Mouse (Mus musculus): ENCODE data around the gene Aoah.

Gene Aoah

DNA sequence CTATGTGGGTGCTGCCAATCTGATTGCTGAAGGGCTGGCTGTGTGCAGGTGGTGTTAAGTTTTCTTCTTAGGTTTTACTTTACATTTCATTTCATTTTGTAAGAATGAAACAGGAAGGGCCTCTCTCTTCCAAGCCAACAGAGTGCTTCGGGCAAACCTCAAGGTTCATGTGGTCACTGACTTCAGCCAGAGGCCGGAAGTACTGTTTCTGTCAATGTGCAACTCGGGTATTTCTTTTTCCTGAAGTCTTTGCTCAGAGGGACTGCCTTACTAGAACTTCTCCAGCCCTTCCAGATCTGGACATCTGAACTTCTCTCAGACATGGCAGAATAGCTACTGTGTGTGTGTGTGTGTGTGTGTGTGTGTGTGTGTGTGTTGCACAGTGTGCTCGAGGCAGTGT, at the start of gene Aoah:
Aoah (plus strand) TSS at position 213 of the 400 bp plus-strand sequence.
- no peak for DNase-seq (ENCODE audit: low read depth)

DNA sequence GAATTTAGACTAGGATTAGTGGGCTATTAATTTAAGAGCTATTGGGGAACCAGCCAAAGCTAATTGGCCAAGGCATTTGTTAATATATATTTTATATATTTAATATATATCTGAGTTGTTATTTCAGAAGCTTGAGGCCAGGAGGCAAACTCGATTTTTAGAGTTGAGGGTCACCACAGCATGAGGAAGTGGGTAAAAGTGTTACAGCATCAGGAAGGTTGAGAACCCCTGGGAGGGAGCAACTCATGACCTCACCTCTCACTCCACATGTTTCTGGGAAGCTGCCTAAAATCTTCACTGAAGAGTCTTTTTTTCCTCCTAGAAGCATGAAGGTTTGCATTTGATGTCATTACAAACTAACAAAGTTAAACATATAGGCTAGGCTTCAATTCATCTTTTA, 39.1 kb upstream of the Aoah start:
- no peak for DNase-seq (ENCODE audit: low read depth)

DNA sequence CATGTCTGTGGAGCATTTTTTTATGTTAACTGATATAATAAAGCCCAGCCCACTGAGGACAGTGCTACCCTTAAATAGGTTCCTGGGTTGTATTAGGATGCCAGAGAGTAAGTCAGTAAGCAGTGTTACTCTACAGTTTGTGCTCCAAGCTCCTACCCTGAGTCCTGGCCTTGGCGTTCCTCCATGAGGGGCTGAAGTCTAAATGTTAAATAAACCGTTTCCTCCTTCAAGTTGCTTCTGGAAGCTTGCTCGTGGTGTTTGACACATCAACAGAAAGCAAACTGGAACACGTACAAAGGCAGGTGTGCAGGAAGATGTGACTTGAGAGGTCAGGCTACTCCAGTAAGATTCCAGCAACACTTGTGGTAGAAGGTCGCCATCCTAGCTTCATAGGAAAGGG, 10.3 kb upstream of the Aoah start:
- no peak for DNase-seq (ENCODE audit: low read depth)

DNA sequence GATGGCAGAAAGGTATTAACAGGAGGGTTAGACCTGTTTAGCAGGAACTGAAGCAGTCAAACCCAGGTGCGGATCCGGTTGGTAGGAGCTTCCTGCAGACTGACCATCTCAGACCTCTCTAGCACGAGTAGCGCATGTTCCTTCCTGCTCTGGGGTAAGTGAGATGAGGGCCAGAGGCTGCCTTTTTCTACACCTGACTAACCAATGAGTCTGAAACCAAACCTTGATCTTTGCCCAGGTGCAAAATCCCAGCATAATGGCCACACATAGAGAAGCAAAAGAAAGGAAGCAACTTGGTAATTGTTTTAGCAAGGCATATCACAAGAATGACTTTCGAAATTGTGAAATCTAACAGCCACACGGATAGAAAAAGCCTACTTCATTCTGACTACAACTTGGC, 9.9 kb upstream of the Aoah start:
- DNase-seq (ENCODE audit: low read depth): no peak

DNA sequence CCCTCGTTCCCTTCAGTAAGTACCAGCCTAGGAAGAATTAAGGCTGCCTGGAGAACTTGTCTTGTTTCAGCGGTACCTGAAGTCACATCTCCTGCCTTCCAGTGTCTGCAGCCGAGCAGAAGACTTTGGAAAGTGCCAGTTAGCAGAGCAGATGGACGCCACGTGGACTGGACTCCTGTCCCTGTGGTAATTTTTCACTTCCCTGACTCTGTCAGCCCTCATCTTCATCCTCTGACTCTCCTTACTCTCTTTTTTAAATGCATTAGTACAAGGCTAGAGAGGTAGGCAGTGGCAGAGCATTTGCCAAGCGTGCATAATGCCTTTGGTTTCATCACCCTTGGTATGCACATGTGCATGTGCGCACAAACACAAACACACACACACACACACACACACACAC, 8.0 kb upstream of the Aoah start:
- DNase-seq (ENCODE audit: low read depth): no peak

DNA sequence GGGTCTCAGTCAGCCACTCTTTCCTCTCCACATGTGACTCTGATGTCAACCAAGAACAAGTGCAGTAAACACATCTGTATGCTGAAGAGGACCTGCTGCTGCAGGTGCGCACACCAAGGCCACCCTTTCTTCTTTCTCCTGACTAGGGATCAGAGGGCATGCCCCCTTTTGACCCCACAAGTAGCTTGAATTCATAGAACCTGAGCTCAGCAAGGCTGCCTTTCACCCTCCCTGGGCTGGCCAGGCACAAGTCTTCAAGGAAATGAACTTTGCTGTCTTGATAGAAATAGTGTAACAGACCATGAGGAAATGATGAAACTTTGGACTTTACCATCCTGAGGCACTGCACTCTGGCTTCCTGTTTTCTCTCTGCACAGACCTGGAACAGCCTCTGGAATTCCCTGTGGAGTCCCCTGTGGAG, 7.1 kb upstream of the Aoah start:
- DNase-seq (ENCODE audit: low read depth): no peak

DNA sequence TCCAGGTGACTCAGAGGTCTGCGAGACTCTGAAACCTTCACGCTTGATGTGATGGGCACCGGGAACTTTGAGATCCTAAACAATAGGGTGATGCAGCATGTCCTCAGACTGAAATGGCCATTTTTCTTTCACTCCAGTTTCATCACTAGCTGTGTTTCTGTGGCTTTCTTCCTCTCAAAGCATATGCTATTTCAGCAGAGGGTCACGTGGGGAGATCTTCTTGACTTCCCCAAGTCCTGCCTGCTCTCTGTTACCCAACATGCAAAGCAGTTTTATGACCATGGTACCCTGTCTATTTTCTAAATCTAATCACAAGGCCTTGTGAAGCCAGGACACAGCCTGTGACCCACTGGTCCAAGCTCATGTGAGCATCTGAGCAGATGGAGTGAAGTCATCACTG, 6.0 kb upstream of the Aoah start:
- DNase-seq (ENCODE audit: low read depth): no peak

DNA sequence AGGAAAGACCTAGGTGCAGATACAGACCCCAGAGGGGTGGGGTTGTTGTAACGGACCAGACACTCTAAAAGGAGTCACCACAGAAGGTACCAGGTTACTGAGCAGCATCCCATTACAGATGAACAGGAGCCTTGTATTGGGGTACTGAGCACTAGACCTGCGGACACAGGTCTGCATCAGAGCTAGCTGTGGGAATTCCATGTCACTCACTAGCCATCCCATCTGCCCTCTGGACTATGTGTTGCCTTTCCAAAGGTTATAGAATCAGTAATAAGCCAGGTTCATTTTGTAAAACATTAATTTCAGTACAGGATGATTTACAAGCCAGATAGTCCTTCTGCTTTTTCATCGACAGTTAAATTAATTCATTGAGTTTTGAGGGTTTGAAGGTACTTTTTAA, 2.7 kb downstream of the Aoah start:
- DNase-seq (ENCODE audit: low read depth): no peak

DNA sequence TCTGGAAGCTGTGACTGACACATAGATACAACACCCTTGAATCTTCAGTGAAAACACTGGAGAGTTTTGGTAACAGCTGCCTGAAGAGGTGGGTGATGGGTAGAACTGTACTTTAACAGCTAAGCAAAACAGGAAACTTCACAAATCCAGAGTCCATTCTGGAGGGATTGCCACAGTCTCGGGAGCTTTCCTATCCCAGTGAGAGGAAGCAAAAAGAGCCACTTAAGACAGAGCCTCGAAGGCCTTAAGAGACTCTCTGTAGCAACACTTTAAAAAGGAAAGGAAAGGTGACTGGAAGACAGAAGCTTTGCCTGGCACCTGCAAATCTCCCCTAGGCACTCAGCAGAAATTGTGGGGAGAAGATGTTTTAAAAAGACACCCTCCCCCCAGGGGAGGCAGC, 4.6 kb downstream of the Aoah start:
- DNase-seq (ENCODE audit: low read depth): no peak

DNA sequence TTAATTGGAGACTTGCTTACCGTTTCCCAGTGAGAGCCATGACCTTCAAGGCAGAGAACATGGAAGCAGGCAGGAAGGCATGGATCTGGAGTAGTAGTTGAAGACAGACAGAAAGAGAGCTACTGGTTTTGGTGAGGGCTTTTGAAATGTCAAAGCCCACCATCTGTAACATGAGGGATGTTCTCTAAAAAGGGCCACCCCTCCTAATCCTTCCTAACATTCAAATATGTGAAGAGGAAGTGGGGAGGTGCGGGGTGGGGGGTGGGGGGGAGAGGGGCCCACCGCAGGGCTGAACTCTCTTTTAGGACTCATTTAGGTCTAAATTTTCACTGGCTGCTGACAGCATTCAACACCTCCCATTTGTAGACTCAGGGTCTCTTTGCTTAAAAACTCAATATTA, 5.9 kb downstream of the Aoah start:
- no peak for DNase-seq (ENCODE audit: low read depth)

DNA sequence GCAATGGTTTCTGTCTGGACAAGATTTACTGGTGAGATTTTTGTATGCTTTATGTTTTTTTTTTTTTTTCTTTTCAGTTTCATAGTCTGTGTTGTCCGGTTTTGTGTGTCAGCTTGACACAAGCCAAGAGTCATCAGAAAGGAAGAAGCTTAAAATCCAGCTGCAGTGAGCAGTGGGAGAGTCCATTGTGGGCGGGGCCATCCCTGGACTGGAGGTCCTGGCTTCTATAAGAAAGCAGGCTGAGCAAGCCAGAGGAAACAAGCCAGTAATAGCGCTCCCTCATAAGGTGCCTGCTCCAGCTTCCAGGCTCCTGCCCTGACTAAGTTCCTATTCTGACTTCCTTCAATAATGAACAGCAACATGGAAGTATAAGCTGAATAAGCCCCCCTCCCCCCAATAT, 6.7 kb downstream of the Aoah start:
- no peak for DNase-seq (ENCODE audit: low read depth)

DNA sequence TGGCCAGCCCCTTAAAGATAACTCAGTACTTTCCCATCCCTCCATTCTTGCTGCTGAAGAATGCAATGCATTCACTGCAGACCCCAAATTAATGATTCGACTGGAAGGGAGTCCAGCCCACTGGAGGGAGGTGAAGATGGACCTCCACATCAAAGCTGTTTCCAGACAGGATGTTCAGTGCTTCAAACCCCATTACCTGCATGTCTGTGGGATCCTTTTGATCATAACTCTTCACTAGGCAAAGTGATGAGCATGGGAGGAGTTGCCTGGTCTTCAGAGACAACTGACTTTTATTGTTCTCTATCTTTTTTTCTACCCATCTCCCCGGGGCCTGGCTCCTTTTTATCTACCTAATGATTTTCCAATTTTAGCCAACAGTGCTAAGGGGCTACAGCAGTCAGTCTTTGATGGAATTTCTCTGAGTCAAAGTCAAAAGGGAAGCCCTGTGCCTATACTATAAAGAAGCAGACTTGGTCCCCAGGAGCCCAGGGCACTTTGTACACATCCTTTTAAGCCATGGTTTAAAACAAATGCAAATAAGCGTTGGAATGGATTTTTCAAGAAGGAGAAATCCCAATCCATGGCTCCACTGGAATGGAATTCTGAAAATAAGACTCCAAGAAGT, 18.0 kb downstream of the Aoah start:
- no peak for DNase-seq (ENCODE audit: low read depth)

DNA sequence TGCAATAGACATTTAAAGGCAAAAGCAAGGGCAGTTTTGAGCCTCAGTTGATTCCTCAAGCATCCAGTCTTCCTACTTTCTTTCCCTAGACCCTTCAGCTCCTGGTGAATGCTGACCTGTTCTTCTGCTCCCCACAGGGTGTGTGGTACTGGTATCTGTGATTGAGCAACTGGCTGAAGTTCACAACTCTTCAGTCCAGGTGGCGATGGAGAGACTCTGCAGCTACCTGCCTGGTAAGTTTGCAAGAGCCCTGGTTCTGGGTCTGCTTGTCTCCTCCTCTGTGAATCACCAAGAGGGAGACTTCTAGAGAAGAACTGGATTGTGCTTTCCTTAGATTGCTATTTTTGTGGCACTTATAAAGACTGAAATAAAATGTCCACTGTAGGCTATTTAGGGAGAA, 22.5 kb downstream of the Aoah start:
- no peak for DNase-seq (ENCODE audit: low read depth)

DNA sequence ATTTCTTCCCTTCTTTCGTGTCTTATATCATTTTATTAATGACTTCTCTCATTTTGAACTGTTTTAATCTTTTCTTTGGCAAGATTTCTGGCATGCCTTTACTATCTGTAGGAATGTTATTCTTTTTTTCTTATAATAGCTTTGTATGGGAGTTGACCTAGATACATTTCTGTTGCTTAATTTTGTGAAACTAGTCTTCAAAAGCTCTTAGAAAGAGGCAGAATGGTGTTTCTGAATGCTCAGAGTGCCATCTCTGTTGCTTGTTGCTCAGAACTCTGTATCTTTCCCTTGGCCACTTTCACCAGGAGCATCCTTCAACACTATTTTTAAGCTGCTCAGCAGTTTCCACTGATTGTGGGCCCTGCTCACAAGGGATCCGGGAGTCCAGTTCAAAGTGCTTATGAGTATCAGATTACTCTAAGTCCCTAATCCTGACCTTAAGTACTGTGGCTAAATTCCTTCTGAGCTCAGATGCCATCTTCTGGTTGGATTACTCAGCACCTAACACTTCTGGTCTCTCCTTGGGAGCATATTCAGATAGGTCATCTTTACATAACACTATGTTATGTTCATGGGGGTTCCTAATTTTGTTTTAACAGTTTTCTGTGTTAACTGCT, 26.9 kb downstream of the Aoah start:
- DNase-seq (ENCODE audit: low read depth): no peak

DNA sequence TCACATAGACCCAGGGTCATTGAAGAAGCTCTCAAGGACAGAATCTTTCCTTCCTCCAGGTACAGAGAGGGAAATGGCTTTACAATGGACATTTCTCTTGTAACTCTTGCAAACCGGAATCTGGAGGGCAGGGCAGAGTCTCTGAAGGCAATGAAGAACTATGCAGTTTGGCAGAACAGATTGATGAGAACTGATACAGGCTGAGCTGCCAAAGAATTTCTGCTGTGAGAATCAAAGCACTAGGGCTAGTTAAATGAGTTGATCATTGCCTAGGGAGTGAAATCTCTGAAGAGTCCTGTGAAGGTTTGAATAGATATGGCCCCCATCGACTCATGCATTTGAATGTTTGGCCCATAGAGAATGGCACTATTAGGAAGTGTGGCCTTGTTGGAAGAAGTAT, 34.8 kb downstream of the Aoah start:
- no peak for DNase-seq (ENCODE audit: low read depth)

DNA sequence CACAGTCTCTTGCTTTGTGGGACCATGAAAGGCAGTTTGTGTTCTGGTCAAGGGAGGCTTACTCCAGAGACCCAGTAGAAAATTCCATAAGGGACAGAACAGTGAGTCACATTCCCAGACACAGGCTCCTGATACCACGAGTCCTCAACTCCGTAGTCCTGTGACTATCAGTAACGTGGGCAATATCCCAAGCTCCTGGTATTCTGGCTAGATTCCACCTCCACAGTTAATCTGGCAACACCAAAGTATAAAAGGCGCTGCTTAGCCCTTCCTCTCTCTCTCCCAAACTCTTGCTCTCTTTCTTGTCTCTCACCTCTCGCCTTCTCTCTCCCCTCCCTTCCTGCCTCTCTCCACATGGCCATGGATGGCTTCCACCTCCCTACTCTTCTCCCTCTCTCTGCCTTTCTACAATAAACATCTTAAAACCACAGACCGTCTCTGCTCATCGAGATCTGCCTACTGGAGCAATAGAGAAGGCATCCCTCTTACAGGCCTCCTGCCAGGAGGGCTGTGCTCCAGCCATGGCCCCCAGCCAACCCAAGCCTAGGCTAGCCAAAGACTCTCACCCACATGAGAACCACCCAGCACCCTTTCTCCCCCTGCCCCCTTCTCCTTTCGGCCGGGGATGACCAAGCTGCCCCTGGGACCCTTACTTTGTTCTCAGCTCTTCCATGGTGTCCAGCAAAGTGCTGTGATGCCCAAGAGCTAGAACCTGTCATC, 35.4 kb downstream of the Aoah start:
- no peak for DNase-seq (ENCODE audit: low read depth)

DNA sequence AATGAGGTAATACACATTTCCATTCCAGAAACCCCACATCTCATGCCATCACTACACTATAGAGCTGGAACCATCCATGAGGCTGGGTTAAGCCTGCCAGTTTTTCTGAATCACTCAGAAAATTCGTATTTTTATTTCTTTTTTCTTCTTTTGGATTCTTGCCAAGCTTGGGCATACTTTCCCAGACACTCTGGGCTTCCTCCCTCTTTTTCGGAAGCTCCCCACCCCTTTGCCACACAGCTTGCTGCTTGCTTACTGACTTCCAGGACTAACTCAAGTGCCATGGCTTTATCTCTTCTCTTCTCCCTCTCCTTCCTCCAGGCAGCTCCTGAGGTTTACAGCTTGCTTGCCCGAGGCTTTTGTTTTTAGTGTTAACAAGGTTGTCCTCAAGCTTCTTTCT, 62.0 kb downstream of the Aoah start:
- DNase-seq (ENCODE audit: low read depth): no peak

DNA sequence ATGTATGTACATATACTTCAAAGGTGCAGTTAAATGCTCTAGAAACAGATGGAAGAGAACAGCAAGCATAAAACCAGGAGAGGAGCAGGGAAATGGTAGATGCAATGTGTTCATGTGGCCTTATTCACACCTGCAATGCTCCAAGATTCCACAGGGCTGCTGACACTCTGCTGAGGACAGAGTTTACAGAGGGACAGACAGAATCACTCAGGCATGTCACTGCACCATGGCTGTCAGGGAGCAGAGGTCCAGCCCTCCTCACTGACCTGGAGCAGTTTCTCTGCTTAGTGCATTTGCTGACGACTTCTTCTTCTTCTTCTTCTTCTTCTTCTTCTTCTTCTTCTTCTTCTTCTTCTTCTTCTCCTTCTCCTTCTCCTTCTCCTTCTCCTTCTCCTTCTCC, 105.5 kb downstream of the Aoah start:
- DNase-seq (ENCODE audit: low read depth): no peak

DNA sequence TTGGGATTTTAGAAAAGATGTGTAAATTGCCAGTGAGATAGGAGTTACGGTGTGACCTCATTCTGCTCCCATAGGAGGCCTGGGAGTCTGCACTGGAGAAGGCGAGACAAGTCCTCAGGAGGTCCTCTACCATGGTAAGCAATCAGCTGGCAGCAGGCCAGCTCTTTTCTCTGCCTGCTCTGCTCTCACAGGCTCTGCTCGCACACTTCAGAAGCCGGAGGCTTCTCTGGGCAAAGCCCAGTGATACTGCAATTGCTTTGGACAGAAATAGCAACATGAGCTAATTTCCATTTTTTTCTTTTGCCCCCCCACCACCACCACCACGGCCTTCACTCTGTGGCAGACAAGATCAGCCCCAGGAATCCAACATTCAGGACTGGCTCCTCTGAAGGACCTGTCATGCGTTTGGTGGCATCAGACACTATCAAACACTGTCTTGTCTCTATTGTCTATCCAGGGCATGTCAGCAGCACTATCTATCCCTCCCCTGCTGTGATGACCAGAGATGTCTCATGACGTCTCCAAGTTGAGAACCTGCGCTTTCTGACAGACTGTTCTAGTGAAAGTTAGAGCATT, 106.6 kb downstream of the Aoah start:
- no peak for DNase-seq (ENCODE audit: low read depth)

DNA sequence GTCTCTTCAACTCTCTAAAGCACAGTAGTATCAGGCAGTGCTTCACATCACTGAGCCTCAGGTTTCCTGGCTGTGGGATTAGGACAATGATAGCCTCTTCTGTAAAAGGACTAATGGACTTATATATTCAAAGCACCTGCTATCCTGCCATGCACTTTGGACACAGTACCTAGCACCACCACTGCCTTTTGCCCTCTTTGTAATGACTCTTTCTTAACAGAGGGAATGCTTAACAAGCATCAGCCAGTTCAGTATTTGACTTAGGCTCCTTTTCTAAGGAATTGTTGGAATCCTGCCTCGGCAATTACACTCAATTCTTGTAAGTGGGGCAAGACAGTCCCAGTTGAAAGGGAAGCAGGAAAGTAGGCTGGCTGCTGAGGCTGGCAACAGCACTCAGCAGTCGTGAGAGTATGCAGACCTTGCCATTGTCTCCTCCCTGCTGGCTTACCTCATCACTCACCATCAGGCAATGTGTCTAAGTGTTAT, 107.1 kb downstream of the Aoah start:
- no peak for DNase-seq (ENCODE audit: low read depth)

DNA sequence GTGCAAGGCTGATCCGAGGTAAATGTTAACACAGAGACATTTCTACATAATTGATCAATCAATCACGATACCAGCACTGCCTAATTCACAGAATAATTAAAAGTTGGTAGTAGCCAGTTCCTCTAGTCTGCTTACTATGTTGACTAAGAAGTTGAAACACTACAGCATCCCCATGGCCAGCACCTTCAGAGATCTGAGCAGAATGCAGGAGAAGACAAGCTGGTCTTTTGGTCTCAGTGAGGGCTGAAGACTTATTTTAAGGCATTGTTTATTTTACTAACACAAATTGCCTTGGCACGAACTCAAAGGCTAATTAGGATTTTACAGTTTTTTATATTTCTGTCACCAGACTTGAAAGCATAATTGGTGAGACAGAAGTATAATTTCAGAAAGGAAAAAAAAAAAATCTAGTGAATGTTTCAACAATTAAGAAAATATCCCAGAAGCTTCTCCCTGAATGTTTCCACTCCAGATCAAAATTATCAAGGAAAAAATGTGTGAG, 107.8 kb downstream of the Aoah start:
- DNase-seq (ENCODE audit: low read depth): no peak

DNA sequence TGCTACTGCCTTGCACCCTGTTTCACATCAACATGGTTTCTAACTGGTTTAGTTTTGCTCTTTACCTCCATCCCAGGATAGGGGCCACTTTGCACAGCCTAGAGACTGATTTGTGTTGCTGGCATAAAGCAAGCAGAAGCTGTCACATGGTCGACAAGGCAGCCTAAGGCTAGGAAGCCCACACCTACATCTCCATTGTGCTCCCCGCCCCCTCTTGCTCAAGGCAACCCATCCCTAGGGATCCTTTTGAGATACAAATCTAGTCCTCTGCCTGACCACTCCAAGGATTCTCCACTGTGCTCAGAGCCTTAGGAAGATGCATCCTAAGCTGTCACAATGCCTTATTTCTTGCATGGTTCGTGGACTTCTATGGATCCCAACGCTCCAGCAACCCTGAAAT, 110.2 kb downstream of the Aoah start:
- no peak for DNase-seq (ENCODE audit: low read depth)

DNA sequence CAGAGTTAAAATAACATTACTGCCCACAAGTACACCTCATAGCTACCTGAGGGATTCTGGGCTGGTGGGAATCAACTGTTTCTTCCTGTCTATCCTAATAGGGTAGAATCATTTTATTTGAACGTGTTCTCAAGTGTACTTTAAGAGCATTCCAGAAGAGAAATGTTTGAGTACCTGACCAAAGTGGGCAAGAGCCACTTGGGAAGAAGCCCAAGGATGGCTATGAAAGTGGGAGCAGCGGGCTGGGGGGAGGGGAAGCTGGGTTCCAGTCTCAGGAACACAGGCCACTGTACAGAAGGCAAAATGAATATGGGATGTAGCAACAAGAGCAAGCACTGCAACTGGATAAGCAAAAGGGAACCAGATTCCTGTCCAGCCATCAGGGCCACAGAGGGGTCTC, 111.3 kb downstream of the Aoah start:
- no peak for DNase-seq (ENCODE audit: low read depth)
